Mouse (Mus musculus): ENCODE measurements at regions not wholly inside any gene's neighbourhood (a gene's known extent, or its start where the extent isn't known, plus 50 kb on each side); places are given as distances from the start of the nearest gene placed in this dataset.

DNA sequence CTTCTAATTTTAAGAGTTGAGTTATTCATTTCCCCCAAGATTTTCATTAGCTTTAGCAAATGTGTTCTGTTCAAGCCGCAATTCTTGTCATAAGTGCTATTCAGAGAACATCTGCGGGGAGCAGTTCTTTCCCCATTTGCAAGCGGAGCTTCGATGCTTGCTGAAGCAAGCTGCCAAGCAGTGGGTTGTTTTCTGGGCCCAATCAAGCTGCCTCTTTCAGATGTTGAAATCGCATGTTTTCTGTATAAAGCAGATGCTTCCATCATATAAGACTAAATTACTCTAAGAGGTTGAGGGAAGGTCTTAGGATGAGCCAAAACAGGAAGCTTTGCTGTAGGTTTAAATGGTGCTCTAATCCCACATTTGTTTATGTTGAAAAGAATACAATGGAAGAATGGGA lies 547.4 kb downstream of the Abca13 start:
- no peak for TF ChIP-seq CTCF (IDR thresholded peaks at IDR 0.05; ENCODE audit: insufficient read depth, low read length)
- no peak for TF ChIP-seq POLR2A (IDR thresholded peaks at IDR 0.05; ENCODE audit: borderline replicate concordance, extremely low read depth, low read depth, low read length)
- Histone ChIP-seq H3K4me1 (ENCODE audit: control insufficient read depth, insufficient read depth, low read length) (no peaks in the 10 kb centered on the region), H3K4me3 (replicated peaks; ENCODE audit: extremely low read depth, low read depth, low read length) (no peak overlapping the region)
- WGBS: 85% methylated on average over 5 of the region's 5 CpGs
- DNase-seq: no peak

DNA sequence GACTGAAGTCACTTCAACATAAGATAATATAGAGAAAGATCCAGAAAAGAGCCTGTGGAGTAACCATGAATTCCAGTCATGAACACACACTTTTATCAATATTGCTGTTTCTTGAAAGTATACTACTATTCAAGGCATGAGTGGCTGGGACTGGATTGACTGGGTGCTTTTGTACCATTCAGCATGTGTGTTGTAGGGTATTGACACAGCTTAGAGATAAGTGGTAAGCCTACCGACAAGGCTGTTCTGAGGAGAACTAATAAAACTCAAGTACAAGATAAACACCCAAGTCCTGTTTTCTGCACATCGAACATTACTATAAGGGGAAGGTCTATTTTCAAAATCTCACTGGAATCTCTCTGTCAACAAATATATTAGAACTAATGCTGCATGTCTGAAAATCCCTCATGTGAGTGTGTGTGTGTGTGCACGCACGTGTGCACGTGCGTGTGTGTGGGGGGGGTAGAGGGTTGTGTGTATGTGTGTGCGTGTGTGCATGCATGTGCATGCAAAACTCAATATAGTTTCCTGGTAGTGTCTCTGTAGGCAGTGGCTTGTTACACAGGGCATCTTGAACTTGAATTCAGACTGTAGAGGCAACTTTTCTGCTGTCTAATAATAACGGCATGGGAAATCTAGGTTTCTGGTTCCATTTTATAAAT lies 588.6 kb downstream of the Abca13 start:
- DNase-seq: no peak
- H3K4me3 ChIP-seq (replicated peaks; ENCODE audit: extremely low read depth, low read depth, low read length): no peak overlapping the region
- TF ChIP-seq CTCF (IDR thresholded peaks at IDR 0.05; ENCODE audit: insufficient read depth, low read length): no peak
- TF ChIP-seq POLR2A (IDR thresholded peaks at IDR 0.05; ENCODE audit: borderline replicate concordance, extremely low read depth, low read depth, low read length): no peak
- 66% methylated on average over 8 of the region's 8 CpGs for WGBS
- no peaks in the 10 kb centered on the region for H3K4me1 ChIP-seq (ENCODE audit: control insufficient read depth, insufficient read depth, low read length)

GRCm38 (mm10) chr11:9793175-9793828 lies 601.6 kb downstream of the Abca13 start:
- TF ChIP-seq CTCF (IDR thresholded peaks at IDR 0.05; ENCODE audit: insufficient read depth, low read length) (0 out of 2 replicates have a peak, but pooled peaks have one; percentile 14), POLR2A (IDR thresholded peaks at IDR 0.05; ENCODE audit: borderline replicate concordance, extremely low read depth, low read depth, low read length) (no peak)
- WGBS: 54% methylated on average over 2 of the region's 2 CpGs
- Histone ChIP-seq H3K4me1 (ENCODE audit: control insufficient read depth, insufficient read depth, low read length) (no peaks in the 10 kb centered on the region), H3K4me3 (replicated peaks; ENCODE audit: extremely low read depth, low read depth, low read length) (no peak overlapping the region)
- DNase-seq: no peak

DNA sequence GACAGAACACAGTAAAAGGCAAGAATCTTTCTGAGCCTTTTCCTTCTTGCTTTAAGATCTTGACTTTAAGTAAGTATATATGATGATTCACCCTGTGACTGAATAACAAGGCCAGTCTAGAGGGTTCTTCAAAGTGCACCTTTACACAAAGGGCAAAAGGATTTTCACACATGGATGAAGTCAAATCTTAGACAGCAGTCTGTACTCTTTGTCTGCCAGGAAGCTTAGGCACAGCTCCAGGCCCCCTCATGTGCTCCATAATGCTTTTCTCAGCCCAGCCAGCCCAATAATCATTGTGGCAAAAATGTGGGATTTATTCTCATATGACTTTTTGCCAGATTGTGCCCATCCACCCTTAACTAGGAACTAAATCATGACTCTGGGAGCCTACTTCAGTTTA lies 647.9 kb downstream of the Abca13 start:
- no peak for DNase-seq
- Histone ChIP-seq H3K4me3 (replicated peaks; ENCODE audit: extremely low read depth, low read depth, low read length) (no peak overlapping the region), H3K4me1 (ENCODE audit: control insufficient read depth, insufficient read depth, low read length) (no peaks in the 10 kb centered on the region)
- no peak for TF ChIP-seq CTCF (IDR thresholded peaks at IDR 0.05; ENCODE audit: insufficient read depth, low read length)
- no peak for TF ChIP-seq POLR2A (IDR thresholded peaks at IDR 0.05; ENCODE audit: borderline replicate concordance, extremely low read depth, low read depth, low read length)

GRCm38 (mm10) chr11:9868454-9869130 lies 676.9 kb downstream of the Abca13 start:
- no peak for TF ChIP-seq CTCF (IDR thresholded peaks at IDR 0.05; ENCODE audit: insufficient read depth, low read length)
- TF ChIP-seq POLR2A (IDR thresholded peaks at IDR 0.05; ENCODE audit: borderline replicate concordance, extremely low read depth, low read depth, low read length): no peak
- H3K4me3 ChIP-seq (replicated peaks; ENCODE audit: extremely low read depth, low read depth, low read length): no peak overlapping the region
- WGBS: 53% methylated on average over 2 of the region's 2 CpGs
- H3K4me1 ChIP-seq (ENCODE audit: control insufficient read depth, insufficient read depth, low read length): no peaks in the 10 kb centered on the region
- DNase-seq: no peak

All from lung, adult 2 months (tissue).